Comparison of ENCODE assay signal across 21 mouse cellular contexts in genomic region chr14:10023382-10023781, GRCm38 (mm10).
"Had no signal": no experiment of that assay in that cellular context is flagged by ENCODE, and none has a peak within 500 bp of the region (broad histone marks: within the 10 kb centered on the region; RNA-seq: fewer than 3 reads in every experiment).

No protein-coding gene starts in this region.

- H3K9me3 ChIP-seq: limb, embryonic 10.5 days; limb, embryonic 13.5 days; liver, embryonic 12.5 days; liver, embryonic 15.5 days; stomach, embryonic 15.5 days had no signal

- H3K27ac ChIP-seq: kidney, postnatal 0 days; layer of hippocampus, adult 2 months; limb, embryonic 10.5 days; limb, embryonic 13.5 days; liver, embryonic 12.5 days; liver, embryonic 15.5 days; neural tube, embryonic 13.5 days; stomach, embryonic 15.5 days had no signal

- H3K27me3 ChIP-seq: limb, embryonic 13.5 days; liver, embryonic 12.5 days; liver, embryonic 15.5 days; neural tube, embryonic 13.5 days; stomach, embryonic 15.5 days had no signal

- H3K9ac ChIP-seq: limb, embryonic 13.5 days; liver, embryonic 12.5 days; liver, embryonic 15.5 days; lung, embryonic 14.5 days; neural tube, embryonic 13.5 days; stomach, embryonic 15.5 days had no signal

- H3K4me2 ChIP-seq: limb, embryonic 13.5 days; liver, embryonic 12.5 days; liver, embryonic 15.5 days; lung, embryonic 14.5 days; neural tube, embryonic 13.5 days; stomach, embryonic 15.5 days had no signal

- ATAC-seq: intestine, postnatal 0 days; liver, embryonic 12.5 days; lung, postnatal 0 days had no signal

- H3K4me1 ChIP-seq: limb, embryonic 10.5 days; limb, embryonic 13.5 days; liver, embryonic 12.5 days; liver, embryonic 15.5 days; stomach, embryonic 15.5 days had no signal

- H3K36me3 ChIP-seq: limb, embryonic 10.5 days; limb, embryonic 13.5 days; liver, embryonic 12.5 days; liver, embryonic 15.5 days; neural tube, embryonic 13.5 days; stomach, embryonic 15.5 days had no signal

- H3K4me3 ChIP-seq: layer of hippocampus, adult 2 months; limb, embryonic 10.5 days; limb, embryonic 13.5 days; liver, embryonic 12.5 days; liver, embryonic 15.5 days; myocyte; neural tube, embryonic 13.5 days; stomach, embryonic 15.5 days had no signal

- DNase-seq: kidney, adult 2 months; kidney, postnatal 25 days; layer of hippocampus, adult 9-11 months; liver; lung, embryonic 14.5 days; lung, postnatal 4 days; retina, postnatal 1 day; right cerebral cortex, postnatal 25 days; spleen, adult 18-20 months; thymus, postnatal 25 days had no signal
